Mouse (Mus musculus): Measurements from ENCODE around the gene Cox7b2.
"Not testable (repeated sequence)": the region's sequence is repeated elsewhere in the genome, so short reads cannot be mapped to it uniquely, and the experiment has no call there.

The Cox7b2 gene

GRCm38 (mm10) chr5:71548079-71548478 lies at the start of gene Cox7b2:
TSS of gene Cox7b2 (minus strand) at chr5:71548205.
- no peak for DNase-seq (ENCODE audit: low spot score in 2 of 2)

- no peak for DNase-seq (ENCODE audit: low spot score in 2 of 2)
Measured at GRCm38 (mm10) chr5:71595321-71595720, 47.3 kb upstream of the Cox7b2 start.

- no peak for DNase-seq (ENCODE audit: low spot score in 2 of 2)
Measured at GRCm38 (mm10) chr5:71593745-71594255, 45.8 kb upstream of the Cox7b2 start.

GRCm38 (mm10) chr5:71571646-71572237 lies 23.7 kb upstream of the Cox7b2 start:
- DNase-seq (ENCODE audit: low spot score in 2 of 2): no peak

- DNase-seq (ENCODE audit: low spot score in 2 of 2): no peak
Measured at GRCm38 (mm10) chr5:71545554-71545953, 2.5 kb downstream of the Cox7b2 start.

GRCm38 (mm10) chr5:71525486-71525885 lies 22.5 kb downstream of the Cox7b2 start:
- not testable (repeated sequence) for DNase-seq (ENCODE audit: low spot score in 2 of 2)

GRCm38 (mm10) chr5:71502058-71502678 lies 45.8 kb downstream of the Cox7b2 start:
- DNase-seq (ENCODE audit: low spot score in 2 of 2): peak in 1 of 2 experiments; percentile 8

- DNase-seq (ENCODE audit: low spot score in 2 of 2): no peak
Measured at GRCm38 (mm10) chr5:71495621-71496020, 52.4 kb downstream of the Cox7b2 start.

- no peak for DNase-seq (ENCODE audit: low spot score in 2 of 2)
Measured at GRCm38 (mm10) chr5:71456957-71457356, 91.0 kb downstream of the Cox7b2 start.

GRCm38 (mm10) chr5:71440174-71440573 lies 107.8 kb downstream of the Cox7b2 start:
- no peak for DNase-seq (ENCODE audit: low spot score in 2 of 2)

Data from urinary bladder, adult 18-20 months (tissue).